Mouse (Mus musculus) limb, embryonic 14.5 days (tissue): ENCODE measurements around the gene Fam173a. TPM values are rescaled to one million over a fixed set of nuclear protein-coding genes. Genes with fewer than 3 reads are reported as not detected.

Source experiments
- ATAC-seq: fragments of 200-750 bp; cut with Nextera tagmentation; 2 replicates; pipeline ENCODE4 v1.8.0; 2017; ENCODE audit warnings: low read depth, moderate number of reproducible peaks, moderate TSS enrichment; ENCODE audit not compliant: low FRiP score
- DNase-seq: peaks from one replicate; pipeline ENCODE4 v3.0.0-alpha.2; 2015; ENCODE audit warnings: low spot score
- H3K27ac ChIP-seq: fragments of 300-500 bp; sonication (generic); replicated peaks from 2 replicates; pipeline ENCODE4 v1.5.1; 2014; ENCODE audit warnings: low read depth, mild to moderate bottlenecking, low read length, moderate library complexity, mixed read lengths
- H3K27me3 ChIP-seq: fragments of 300-500 bp; sonication (generic); 2 replicates; pipeline ENCODE4 v1.6.1; 2014; ENCODE audit warnings: low read length, mixed read lengths; ENCODE audit not compliant: control insufficient read depth, insufficient read depth
- H3K36me3 ChIP-seq: fragments of 300-500 bp; sonication (generic); 2 replicates; pipeline ENCODE4 v1.6.1; 2014; ENCODE audit warnings: mild to moderate bottlenecking, low read length, moderate library complexity, mixed read lengths; ENCODE audit not compliant: control insufficient read depth, insufficient read depth
- H3K4me1 ChIP-seq: fragments of 300-500 bp; sonication (generic); 2 replicates; pipeline ENCODE4 v1.6.1; 2014; ENCODE audit warnings: antibody characterized with exemption, low read length, mixed read lengths; ENCODE audit not compliant: control insufficient read depth, insufficient read depth
- H3K4me2 ChIP-seq: fragments of 300-500 bp; sonication (generic); replicated peaks from 2 replicates; pipeline ENCODE4 v1.6.1; 2014; ENCODE audit warnings: low read depth, mild to moderate bottlenecking, low read length, moderate library complexity; ENCODE audit not compliant: severe bottlenecking
- H3K4me3 ChIP-seq: fragments of 300-500 bp; sonication (generic); replicated peaks from 2 replicates; pipeline ENCODE4 v1.5.1; 2014; ENCODE audit warnings: low read length
- H3K9ac ChIP-seq: fragments of 300-500 bp; sonication (generic); 2 replicates; pipeline ENCODE4 v1.6.1; 2014; ENCODE audit warnings: mild to moderate bottlenecking, low read depth, low read length, moderate library complexity; ENCODE audit not compliant: severe bottlenecking
- H3K9me3 ChIP-seq: fragments of 300-500 bp; sonication (generic); 2 replicates; pipeline ENCODE4 v1.6.1; 2016; ENCODE audit warnings: low read length; ENCODE audit not compliant: control insufficient read depth
- POLR2A ChIP-seq: fragments of 200-500 bp; IDR thresholded peaks from 2 replicates; pipeline ENCODE4 v1.8.0; 2012; ENCODE audit warnings: inconsistent platforms, mild to moderate bottlenecking, moderate library complexity, borderline replicate concordance; ENCODE audit not compliant: insufficient read depth, insufficient read length; ENCODE audit errors: extremely low read depth
- WGBS: fragments of 180-500 bp; shearing (Covaris S2); extraction: QIAGEN DNeasy Blood & Tissue Kit; methylation state at CpG from one replicate; pipeline ENCODE4 v1.1.7; 2014; 5-methylcytosine and 5-hydroxymethylcytosine counted together
- polyA plus RNA-seq, 2 experiments: library from polyadenylated mRNA; depleted of rRNA in 1 of 2; stranded (reverse) in 1 of 2; unstranded in 1 of 2; fragments of >200 nt; fragmentation: Nextera tagmentation in 1 of 2; extraction: Ambion mirVana in 1 of 2; gene quantifications; 2 replicates each; pipeline versions ENCODE4 v1.2.1 to v1.2.3; 2012 to 2014

The Fam173a gene
- polyA plus RNA-seq, 2 experiments, result 73.8 to 117 TPM

GRCm38 (mm10) chr17:25834595-25835222 lies 42.0 kb upstream of the Fam173a start:
- ATAC-seq (no peak), DNase-seq (no peak)
- H3K4me3 ChIP-seq, result peak overlapping the region; percentile 85
- no peak for TF ChIP-seq POLR2A
- H3K36me3 ChIP-seq, result peaks cover 49% of the 10 kb centered on the region
- H3K9me3 ChIP-seq, result no peaks in the 10 kb centered on the region
- H3K27ac ChIP-seq, result no peak overlapping the region
- H3K9ac ChIP-seq, result peak overlapping the region; percentile 77; the same call in 1 of the 2 replicates
- 83% methylated on average over 12 of the region's 12 CpGs for WGBS
- H3K4me1 ChIP-seq, result peaks cover 51% of the 10 kb centered on the region
- peak overlapping the region; percentile 91 for H3K4me2 ChIP-seq
- H3K27me3 ChIP-seq, result no peaks in the 10 kb centered on the region

DNA sequence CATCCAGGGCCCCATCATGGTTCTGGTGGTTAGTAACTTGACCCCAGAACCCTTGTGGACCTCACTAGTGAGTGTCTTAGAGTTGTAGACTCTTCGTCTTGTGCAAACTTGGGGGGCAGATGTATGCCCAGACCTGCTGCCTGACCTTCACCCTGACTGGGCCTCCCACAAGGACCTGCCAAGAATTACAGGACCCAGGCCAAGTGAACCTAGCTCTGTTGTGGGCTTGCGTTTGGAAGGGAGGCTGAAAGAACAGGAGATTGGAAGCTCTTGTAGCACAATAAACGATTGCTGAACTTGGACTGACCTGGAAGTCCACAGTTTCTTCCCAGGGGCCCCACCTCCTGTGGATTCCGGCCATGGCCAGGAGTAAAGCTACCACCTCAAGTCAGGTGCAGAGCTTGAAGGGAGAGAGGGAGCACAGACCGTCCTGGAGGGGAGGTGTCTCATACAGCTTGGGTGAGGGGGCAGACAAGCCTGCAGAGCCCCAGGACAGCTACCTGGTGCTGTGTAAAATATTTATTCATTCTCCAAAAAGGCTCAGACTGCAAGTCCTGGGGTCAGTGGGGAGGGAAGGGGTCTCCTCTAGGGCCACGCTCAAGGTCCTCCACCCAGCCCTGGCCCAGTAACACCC lies 41.4 kb upstream of the Fam173a start:
- ATAC-seq (no peak), DNase-seq (no peak)
- H3K9ac ChIP-seq, result peak overlapping the region; percentile 77
- TF ChIP-seq POLR2A, result no peak
- peaks cover 52% of the 10 kb centered on the region for H3K4me1 ChIP-seq
- H3K4me2 ChIP-seq, result peak overlapping the region; percentile 91
- peaks cover 42% of the 10 kb centered on the region for H3K36me3 ChIP-seq
- WGBS, result 34% methylated on average over 6 of the region's 6 CpGs
- H3K27ac ChIP-seq, result peak overlapping the region; percentile 89; the same call in 1 of the 2 replicates
- no peaks in the 10 kb centered on the region for H3K9me3 ChIP-seq
- no peaks in the 10 kb centered on the region for H3K27me3 ChIP-seq
- H3K4me3 ChIP-seq, result peak overlapping the region; percentile 85

DNA sequence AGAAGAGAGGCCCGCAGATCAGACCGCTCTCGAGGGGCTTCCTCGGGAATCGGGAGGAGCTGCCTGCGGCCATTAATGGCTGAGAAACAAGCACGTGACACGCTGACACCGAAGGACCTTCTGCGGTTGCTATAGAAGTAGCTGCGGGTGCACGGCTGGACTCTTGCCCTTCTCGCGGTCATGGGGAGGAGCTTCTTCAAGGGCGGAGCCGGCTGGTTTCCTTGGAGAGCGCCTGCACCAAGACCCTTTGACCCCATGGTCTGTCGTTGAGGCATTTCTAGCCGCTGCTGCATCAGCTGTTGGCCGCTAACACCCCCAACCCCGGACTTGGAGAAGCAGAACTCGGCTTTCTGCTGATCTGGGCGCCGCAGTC lies 40.6 kb upstream of the Fam173a start, which contains the start of gene Stub1:
Gene Stub1 (minus strand): TSS at position 114 of the 373 bp plus-strand sequence.
- Histone ChIP-seq H3K9ac (peak within 1 kb of the TSS; percentile 77), H3K4me3 (peak within 1 kb of the TSS; percentile 85), H3K4me2 (peak within 1 kb of the TSS; percentile 91), H3K9me3 (no peaks in the 10 kb centered on the region), H3K4me1 (peaks cover 56% of the 10 kb centered on the region), H3K27me3 (no peaks in the 10 kb centered on the region), H3K36me3 (peaks cover 38% of the 10 kb centered on the region), H3K27ac (peak within 1 kb of the TSS; percentile 89)
- ATAC-seq (peak; percentile 66), DNase-seq (peak; percentile 89)
- WGBS, result 0% methylated on average over 24 of the region's 24 CpGs
- no peak for TF ChIP-seq POLR2A

DNA sequence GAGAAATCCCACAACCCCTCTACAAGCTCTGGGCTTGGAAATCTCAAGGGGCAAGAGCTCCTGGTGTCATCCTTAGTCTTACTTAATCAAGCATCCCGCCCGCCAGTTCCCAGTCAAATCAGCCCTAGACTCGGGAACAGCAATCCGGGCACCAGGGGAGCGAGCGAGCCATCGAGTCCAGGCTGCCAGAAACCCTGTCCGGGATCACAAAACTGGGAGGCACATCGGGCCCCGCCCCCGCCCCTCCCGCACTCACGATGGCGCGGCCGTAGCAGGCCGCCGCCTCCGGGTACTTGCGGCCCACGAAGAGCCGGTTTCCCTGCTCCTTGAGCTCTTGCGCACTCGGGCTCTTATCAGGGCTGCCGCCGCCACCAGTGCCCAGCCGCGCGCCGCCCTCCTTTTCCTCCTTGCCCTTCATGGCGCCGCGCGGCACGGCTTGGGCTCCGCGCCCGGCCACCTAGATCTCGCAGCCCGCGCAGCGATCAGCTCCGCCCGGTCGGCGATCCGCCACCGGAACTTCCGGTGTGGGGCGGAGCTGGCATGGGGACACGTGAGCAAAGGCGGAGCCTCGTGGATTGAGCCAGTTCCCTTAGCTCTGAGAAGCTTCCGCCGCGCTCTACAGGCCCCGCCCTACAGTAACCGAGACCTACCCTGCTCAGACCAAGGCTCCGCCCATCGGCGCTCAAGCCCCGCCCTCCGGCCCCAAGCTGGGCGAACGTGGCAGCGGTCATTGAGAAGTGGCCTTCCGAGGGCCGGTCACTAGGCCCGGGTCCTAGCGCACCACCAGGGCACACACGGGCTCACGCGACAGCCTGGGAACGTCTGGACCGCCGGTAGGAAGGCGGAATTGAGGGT lies 40.0 kb upstream of the Fam173a start:
- Histone ChIP-seq H3K36me3 (peaks cover 38% of the 10 kb centered on the region), H3K4me3 (peak overlapping the region; percentile 85), H3K9ac (peak overlapping the region; percentile 77), H3K4me2 (peak overlapping the region; percentile 91), H3K27ac (peak overlapping the region; percentile 89), H3K27me3 (no peaks in the 10 kb centered on the region), H3K9me3 (no peaks in the 10 kb centered on the region), H3K4me1 (peaks cover 58% of the 10 kb centered on the region)
- ATAC-seq, result peak; percentile 92
- peak; percentile 74; the same call in 1 of the 2 replicates for TF ChIP-seq POLR2A
- under 1% methylated on average over 46 of the region's 77 CpGs for WGBS
- DNase-seq, result peak; percentile 99
